Mouse (Mus musculus) hindbrain, embryonic 16.5 days (tissue): ENCODE measurements around the gene Ide. TPM values are rescaled to one million over a fixed set of nuclear protein-coding genes. Genes with fewer than 3 reads are reported as not detected.
"Not testable (repeated sequence)": the region's sequence is repeated elsewhere in the genome, so short reads cannot be mapped to it uniquely, and the experiment has no call there.

Experiments
- ATAC-seq: fragments of 200-750 bp; cut with Nextera tagmentation; 2 replicates; pipeline ENCODE4 v1.8.0; 2017; ENCODE audit warnings: moderate TSS enrichment, moderate library complexity
- H3K27ac ChIP-seq: fragments of 300-500 bp; sonication (generic); 2 replicates; pipeline ENCODE4 v1.5.1; 2014; ENCODE audit warnings: low read depth, mild to moderate bottlenecking, control low read depth, low read length, moderate library complexity
- H3K27me3 ChIP-seq: fragments of 300-500 bp; sonication (generic); replicated peaks from 2 replicates; pipeline ENCODE4 v1.6.1; 2014; ENCODE audit warnings: low read length; ENCODE audit not compliant: control insufficient read depth, insufficient read depth
- H3K36me3 ChIP-seq: fragments of 300-500 bp; sonication (generic); 2 replicates; pipeline ENCODE4 v1.6.1; 2014; ENCODE audit warnings: mild to moderate bottlenecking, low read length, moderate library complexity, mixed read lengths; ENCODE audit not compliant: control insufficient read depth, insufficient read depth
- H3K4me1 ChIP-seq: fragments of 300-500 bp; sonication (generic); 2 replicates; pipeline ENCODE4 v1.6.1; 2014; ENCODE audit warnings: low read depth, low read length; ENCODE audit not compliant: control insufficient read depth, insufficient read depth
- H3K4me2 ChIP-seq: fragments of 300-500 bp; sonication (generic); 2 replicates; pipeline ENCODE4 v1.6.1; 2014; ENCODE audit warnings: mild to moderate bottlenecking, low read length, control low read depth, moderate library complexity
- H3K4me3 ChIP-seq: fragments of 300-500 bp; sonication (generic); 2 replicates; pipeline ENCODE4 v1.5.1; 2014; ENCODE audit warnings: mild to moderate bottlenecking, low read length, control low read depth, moderate library complexity
- H3K9ac ChIP-seq: fragments of 300-500 bp; sonication (generic); 2 replicates; pipeline ENCODE4 v1.6.1; 2014; ENCODE audit warnings: low read depth, mild to moderate bottlenecking, control low read depth, low read length, moderate library complexity
- H3K9me3 ChIP-seq: fragments of 300-500 bp; sonication (generic); 2 replicates; pipeline ENCODE4 v1.6.1; 2014; ENCODE audit warnings: mild to moderate bottlenecking, low read length, moderate library complexity; ENCODE audit not compliant: control insufficient read depth
- WGBS: fragments of 180-500 bp; shearing (Covaris S2); extraction: QIAGEN DNeasy Blood & Tissue Kit; methylation state at CpG from one replicate; pipeline ENCODE4 v1.1.7; 2014; 5-methylcytosine and 5-hydroxymethylcytosine counted together
- polyA plus RNA-seq: library from polyadenylated mRNA; unstranded; fragments of >200 nt; fragmentation: Nextera tagmentation; extraction: Ambion mirVana; gene quantifications from 2 replicates; pipeline ENCODE4 v1.2.1, GENCODE M21; 2015

Ide gene
- polyA plus RNA-seq, 1 experiment from 2014 or later, result 51.5 TPM

DNA sequence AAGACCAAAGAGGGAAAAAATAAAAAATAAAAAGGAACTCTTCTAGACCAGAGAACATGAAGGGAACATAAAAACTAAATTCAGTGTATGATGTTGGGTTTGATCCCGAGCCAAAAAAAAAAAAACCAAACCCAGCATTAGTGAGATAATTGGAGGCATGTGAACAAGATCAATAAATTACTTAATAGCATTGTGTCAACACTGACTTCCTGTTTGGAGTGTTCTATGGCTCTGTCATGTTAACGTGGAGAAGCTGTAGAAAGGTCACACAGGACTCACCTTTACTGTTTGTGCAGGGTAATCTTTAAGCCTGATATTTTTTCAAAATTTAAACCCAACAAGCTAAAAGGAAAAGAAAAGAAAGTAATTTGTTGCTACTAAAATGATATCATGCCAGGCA lies 94.9 kb downstream of the Ide start:
- H3K4me2 ChIP-seq, result no peak overlapping the region
- H3K4me3 ChIP-seq, result no peak overlapping the region
- no peaks in the 10 kb centered on the region for H3K36me3 ChIP-seq
- no peak overlapping the region for H3K27ac ChIP-seq
- H3K4me1 ChIP-seq, result peaks cover 5% of the 10 kb centered on the region
- whole genome bisulfite sequencing, result 46% methylated on average over 2 of the region's 2 CpGs
- H3K27me3 ChIP-seq, result no peaks in the 10 kb centered on the region
- H3K9me3 ChIP-seq, result no peaks in the 10 kb centered on the region
- no peak overlapping the region for H3K9ac ChIP-seq
- no peak for ATAC-seq

DNA sequence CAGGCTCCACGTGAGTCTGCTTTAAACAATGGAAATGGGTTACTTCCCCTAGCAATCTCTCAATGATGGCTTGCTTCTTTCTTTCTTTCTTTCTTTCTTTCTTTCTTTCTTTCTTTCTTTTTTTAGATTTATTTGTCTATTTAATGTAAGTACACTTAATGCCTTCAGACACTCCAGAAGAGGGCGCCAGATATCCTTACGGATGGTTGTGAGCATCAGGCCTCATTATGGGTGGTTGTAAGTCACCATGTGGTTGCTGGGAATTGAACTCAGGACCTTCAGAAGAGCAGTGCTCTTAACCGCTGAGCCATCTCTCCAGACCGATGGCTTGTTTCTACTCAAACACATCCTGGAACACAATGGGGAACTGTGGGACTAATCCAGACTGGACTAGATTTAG lies 96.5 kb downstream of the Ide start:
- Histone ChIP-seq H3K4me2 (no peak overlapping the region), H3K4me3 (no peak overlapping the region), H3K4me1 (peaks cover 5% of the 10 kb centered on the region), H3K27ac (no peak overlapping the region), H3K9me3 (no peaks in the 10 kb centered on the region), H3K27me3 (no peaks in the 10 kb centered on the region), H3K36me3 (no peaks in the 10 kb centered on the region), H3K9ac (no peak overlapping the region)
- ATAC-seq, result no peak
- 73% methylated on average over 5 of the region's 5 CpGs for WGBS

- Histone ChIP-seq H3K27ac (no peak overlapping the region), H3K4me2 (no peak overlapping the region), H3K36me3 (no peaks in the 10 kb centered on the region), H3K9me3 (no peaks in the 10 kb centered on the region), H3K27me3 (no peaks in the 10 kb centered on the region), H3K4me1 (peaks cover 5% of the 10 kb centered on the region), H3K4me3 (no peak overlapping the region), H3K9ac (no peak overlapping the region)
- no peak for ATAC-seq
- 43% methylated on average over 4 of the region's 4 CpGs for WGBS
These were observed 98.6 kb downstream of the Ide start for GRCm38 (mm10) chr19:37239096-37239495.

DNA sequence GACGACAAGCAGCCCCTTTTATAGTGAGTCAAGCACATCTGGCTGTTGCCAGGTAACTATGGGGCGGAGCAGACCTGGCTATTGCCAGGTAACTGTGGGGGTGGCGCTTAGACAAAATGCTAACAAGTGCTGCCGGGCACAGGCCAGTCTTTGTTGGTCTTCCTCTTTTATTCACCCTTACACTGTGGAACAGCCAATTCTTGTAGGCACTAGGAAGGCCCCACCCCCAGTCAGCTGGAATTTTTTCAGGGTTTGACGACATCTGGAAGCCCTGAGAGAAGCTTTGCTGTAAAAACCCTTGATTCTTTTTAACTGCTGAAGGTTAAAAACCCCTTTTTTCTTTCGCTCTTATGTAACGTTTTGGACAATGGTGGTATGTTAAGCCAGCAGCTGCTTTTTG lies 99.0 kb downstream of the Ide start:
- H3K4me1 ChIP-seq, result peaks cover 5% of the 10 kb centered on the region
- no peak overlapping the region for H3K4me3 ChIP-seq
- H3K9me3 ChIP-seq, result no peaks in the 10 kb centered on the region
- H3K27ac ChIP-seq, result no peak overlapping the region
- no peaks in the 10 kb centered on the region for H3K36me3 ChIP-seq
- WGBS, result 19% methylated on average over 7 of the region's 7 CpGs
- H3K9ac ChIP-seq, result no peak overlapping the region
- H3K4me2 ChIP-seq, result 0 out of 2 replicates have a peak overlapping the region, but pooled peaks have one; percentile 1
- no peaks in the 10 kb centered on the region for H3K27me3 ChIP-seq
- peak; percentile 52; the same call in 1 of the 2 replicates for ATAC-seq

GRCm38 (mm10) chr19:37237712-37238437 lies 99.8 kb downstream of the Ide start:
- ATAC-seq, result no peak

GRCm38 (mm10) chr19:37237306-37237705 lies 100.3 kb downstream of the Ide start:
- Histone ChIP-seq H3K36me3 (no peaks in the 10 kb centered on the region), H3K4me1 (peaks cover 5% of the 10 kb centered on the region), H3K4me2 (no peak overlapping the region), H3K9ac (no peak overlapping the region), H3K4me3 (no peak overlapping the region), H3K27ac (no peak overlapping the region), H3K27me3 (no peaks in the 10 kb centered on the region), H3K9me3 (no peaks in the 10 kb centered on the region)
- no peak for ATAC-seq
- 62% methylated on average over 5 of the region's 5 CpGs for WGBS

More at GRCm38 (mm10) chr19:37237712-37238437, 99.8 kb downstream of the Ide start:
- Histone ChIP-seq H3K9me3 (no peaks in the 10 kb centered on the region), H3K4me2 (peak overlapping the region; percentile 18), H3K4me1 (peaks cover 5% of the 10 kb centered on the region), H3K27ac (no peak overlapping the region), H3K9ac (no peak overlapping the region), H3K27me3 (no peaks in the 10 kb centered on the region), H3K36me3 (no peaks in the 10 kb centered on the region), H3K4me3 (no peak overlapping the region)
- WGBS, result 10% methylated on average over 15 of the region's 15 CpGs

DNA sequence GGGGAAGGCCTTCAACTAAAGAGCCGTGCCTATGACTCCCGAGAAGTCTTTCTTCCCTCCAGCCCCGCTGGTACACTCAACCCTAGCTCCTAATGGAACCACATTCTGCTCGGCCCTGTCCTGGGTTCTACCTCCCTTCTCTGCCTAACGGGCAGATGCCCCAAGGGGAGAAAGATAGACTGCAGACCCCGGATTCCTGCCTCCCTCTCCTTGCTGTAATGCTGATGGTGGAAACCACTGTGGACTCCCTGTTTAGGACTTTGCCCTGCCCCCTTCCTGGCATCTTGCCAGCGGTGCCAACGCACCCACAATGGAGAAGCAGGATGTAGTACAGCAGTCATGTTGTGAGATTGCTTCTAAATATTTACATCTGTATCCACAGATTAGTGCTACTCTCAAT lies 101.8 kb downstream of the Ide start:
- no peak overlapping the region for H3K27ac ChIP-seq
- no peak for ATAC-seq
- no peaks in the 10 kb centered on the region for H3K27me3 ChIP-seq
- H3K9me3 ChIP-seq, result no peaks in the 10 kb centered on the region
- peaks cover 5% of the 10 kb centered on the region for H3K4me1 ChIP-seq
- 56% methylated on average over 8 of the region's 8 CpGs for WGBS
- H3K4me2 ChIP-seq, result no peak overlapping the region
- H3K9ac ChIP-seq, result no peak overlapping the region
- H3K4me3 ChIP-seq, result no peak overlapping the region
- H3K36me3 ChIP-seq, result no peaks in the 10 kb centered on the region

GRCm38 (mm10) chr19:37233561-37234539 lies 103.8 kb downstream of the Ide start:
- H3K9ac ChIP-seq, result peak overlapping the region; percentile 44
- 4% methylated on average over 61 of the region's 63 CpGs for WGBS
- no peaks in the 10 kb centered on the region for H3K9me3 ChIP-seq
- no peak overlapping the region for H3K27ac ChIP-seq
- H3K4me2 ChIP-seq, result peak overlapping the region; percentile 67
- H3K27me3 ChIP-seq, result no peaks in the 10 kb centered on the region
- H3K4me3 ChIP-seq, result peak overlapping the region; percentile 49
- H3K4me1 ChIP-seq, result peaks cover 5% of the 10 kb centered on the region
- ATAC-seq, result peak; percentile 80
- no peaks in the 10 kb centered on the region for H3K36me3 ChIP-seq

DNA sequence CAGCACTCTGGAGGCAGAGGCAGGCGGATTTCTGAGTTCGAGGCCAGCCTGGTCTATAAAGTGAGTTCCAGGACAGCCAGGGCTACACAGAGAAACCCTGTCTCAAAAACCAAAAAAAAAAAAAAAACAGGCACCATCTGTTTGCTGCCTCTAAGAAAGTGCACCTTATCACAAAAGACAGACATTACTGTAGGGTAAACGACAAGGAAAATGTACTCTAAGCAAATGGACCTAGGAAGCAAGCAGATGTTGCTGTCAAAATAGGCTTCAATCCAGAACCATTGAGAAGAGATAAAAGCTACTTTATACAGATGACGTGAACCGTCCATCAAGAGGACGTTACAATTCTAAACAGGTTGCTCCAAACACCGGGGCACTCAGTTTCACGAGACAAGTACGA lies 105.1 kb downstream of the Ide start:
- H3K4me3 ChIP-seq, ATAC-seq, H3K4me2 ChIP-seq, H3K9ac ChIP-seq, H3K4me1 ChIP-seq, H3K9me3 ChIP-seq, H3K27ac ChIP-seq, H3K27me3 ChIP-seq, H3K36me3 ChIP-seq: not testable (repeated sequence)
- WGBS, result 69% methylated on average over 9 of the region's 9 CpGs
